Mouse (Mus musculus) intestine, embryonic 16.5 days (tissue): ENCODE data around the gene Aire. TPM values are rescaled to one million over a fixed set of nuclear protein-coding genes. Genes with fewer than 3 reads are reported as not detected.
"Not testable (repeated sequence)": the region's sequence is repeated elsewhere in the genome, so short reads cannot be mapped to it uniquely, and the experiment has no call there.

Source experiments
- ATAC-seq: fragments of 200-750 bp; cut with Nextera tagmentation; 2 replicates; pipeline ENCODE4 v1.8.0; 2017; ENCODE audit warnings: moderate TSS enrichment, moderate library complexity
- H3K27ac ChIP-seq: fragments of 300-500 bp; sonication (generic); 2 replicates; pipeline ENCODE4 v1.5.1; 2014; ENCODE audit warnings: mild to moderate bottlenecking, low read length
- H3K27me3 ChIP-seq: fragments of 300-500 bp; sonication (generic); replicated peaks from 2 replicates; pipeline ENCODE4 v1.6.1; 2014; ENCODE audit warnings: low read length, control low read depth, mixed read lengths; ENCODE audit not compliant: control insufficient read depth, insufficient read depth
- H3K36me3 ChIP-seq: fragments of 300-500 bp; sonication (generic); 2 replicates; pipeline ENCODE4 v1.6.1; 2014; ENCODE audit warnings: low read length, control low read depth; ENCODE audit not compliant: control insufficient read depth, insufficient read depth
- H3K4me1 ChIP-seq: fragments of 300-500 bp; sonication (generic); 2 replicates; pipeline ENCODE4 v1.6.1; 2014; ENCODE audit warnings: low read length, control low read depth, mixed read lengths; ENCODE audit not compliant: control insufficient read depth, insufficient read depth
- H3K4me2 ChIP-seq: fragments of 300-500 bp; sonication (generic); 2 replicates; pipeline ENCODE4 v1.6.1; 2014; ENCODE audit warnings: low read depth, low read length, control low read depth
- H3K4me3 ChIP-seq: fragments of 300-500 bp; sonication (generic); 2 replicates; pipeline ENCODE4 v1.5.1; 2014; ENCODE audit warnings: mild to moderate bottlenecking, low read length
- H3K9ac ChIP-seq: fragments of 300-500 bp; sonication (generic); 2 replicates; pipeline ENCODE4 v1.6.1; 2014; ENCODE audit warnings: low read depth, low read length
- H3K9me3 ChIP-seq: fragments of 300-500 bp; sonication (generic); 2 replicates; pipeline ENCODE4 v1.6.1; 2016; ENCODE audit warnings: low read length, control low read depth; ENCODE audit not compliant: control insufficient read depth
- WGBS: fragments of 180-500 bp; shearing (Covaris S2); extraction: QIAGEN DNeasy Blood & Tissue Kit; methylation state at CpG from one replicate; pipeline ENCODE4 v1.1.7; 2014; 5-methylcytosine and 5-hydroxymethylcytosine counted together
- polyA plus RNA-seq: library from polyadenylated mRNA; unstranded; fragments of >200 nt; fragmentation: Nextera tagmentation; extraction: Ambion mirVana; gene quantifications from 2 replicates; pipeline ENCODE4 v1.2.1, GENCODE M21; 2015

The Aire gene
- polyA plus RNA-seq, 1 experiment from 2014 or later = 0.20 TPM

GRCm38 (mm10) chr10:78012661-78013495, 30.5 kb downstream of the Aire start:
- Histone ChIP-seq H3K9me3 (no peaks in the 10 kb centered on the region), H3K9ac (no peak overlapping the region), H3K4me1 (peaks cover 7% of the 10 kb centered on the region), H3K4me2 (no peak overlapping the region), H3K27ac (no peak overlapping the region), H3K4me3 (no peak overlapping the region), H3K27me3 (no peaks in the 10 kb centered on the region), H3K36me3 (no peaks in the 10 kb centered on the region)
- 94% methylated on average over 18 of the region's 18 CpGs for WGBS
- no peak for ATAC-seq

DNA sequence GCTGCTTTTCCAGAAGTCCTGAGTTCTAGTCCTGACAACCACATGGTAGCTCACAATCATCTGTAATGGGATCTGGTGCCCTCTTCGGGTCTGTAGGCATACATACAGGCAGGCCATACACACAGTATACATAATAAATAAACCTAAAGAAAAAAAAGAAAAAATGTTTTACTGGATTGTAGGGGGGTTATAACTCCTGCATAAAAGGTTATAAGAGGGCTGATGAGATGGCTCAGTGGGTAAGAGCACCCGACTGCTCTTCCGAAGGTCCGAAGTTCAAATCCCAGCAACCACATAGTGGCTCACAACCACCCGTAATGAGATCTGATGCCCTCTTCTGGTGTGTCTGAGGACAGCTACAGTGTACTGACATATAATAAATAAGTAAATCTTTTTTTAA, 32.3 kb downstream of the Aire start:
- H3K27me3 ChIP-seq, H3K9me3 ChIP-seq, H3K4me3 ChIP-seq, H3K36me3 ChIP-seq, H3K4me2 ChIP-seq, ATAC-seq, H3K9ac ChIP-seq, H3K27ac ChIP-seq: not testable (repeated sequence)
- WGBS = 94% methylated on average over 5 of the region's 5 CpGs
- H3K4me1 ChIP-seq = peaks cover 22% of the 10 kb centered on the region

- Histone ChIP-seq H3K9ac (peak overlapping the region; percentile 61; the same call in 1 of the 2 replicates), H3K36me3 (no peaks in the 10 kb centered on the region), H3K4me3 (peak overlapping the region; percentile 22), H3K27ac (no peak overlapping the region), H3K4me1 (peaks cover 28% of the 10 kb centered on the region), H3K4me2 (peak overlapping the region; percentile 82), H3K27me3 (no peaks in the 10 kb centered on the region), H3K9me3 (no peaks in the 10 kb centered on the region)
- no peak for ATAC-seq
- 13% methylated on average over 10 of the region's 10 CpGs for WGBS
Measured at GRCm38 (mm10) chr10:78010335-78010734, 33.1 kb downstream of the Aire start.

DNA sequence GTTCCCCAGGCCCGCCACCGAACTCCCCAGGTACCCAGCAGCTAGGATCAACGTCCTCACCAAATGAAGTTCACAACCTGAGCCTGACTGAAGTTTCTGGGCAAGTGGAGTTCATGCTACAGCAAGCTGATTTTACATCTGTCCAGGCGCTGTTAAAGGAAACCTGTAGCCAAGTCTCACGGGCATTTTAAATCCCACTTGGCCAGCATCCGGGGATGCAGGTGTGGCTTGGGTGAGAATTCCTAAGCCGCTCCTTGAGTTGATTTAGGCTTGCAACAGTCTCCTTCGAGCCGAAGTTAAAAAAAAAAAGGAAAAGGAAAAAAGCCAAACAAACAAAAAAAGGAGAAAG, 33.5 kb downstream of the Aire start, which contains the start of gene Pfkl:
Gene Pfkl, minus strand, starts transcription at position 139 of the 349 bp plus-strand sequence.
- Histone ChIP-seq H3K27ac (peak within 1 kb of the TSS; percentile 97), H3K9me3 (no peaks in the 10 kb centered on the region), H3K4me3 (peak within 1 kb of the TSS; percentile 69), H3K27me3 (no peaks in the 10 kb centered on the region), H3K36me3 (no peaks in the 10 kb centered on the region), H3K9ac (peak within 1 kb of the TSS; percentile 84), H3K4me1 (peaks cover 33% of the 10 kb centered on the region), H3K4me2 (peak within 1 kb of the TSS; percentile 82)
- WGBS = 1% methylated on average over 9 of the region's 9 CpGs
- peak; percentile 10 for ATAC-seq

GRCm38 (mm10) chr10:78009184-78009944, 34.0 kb downstream of the Aire start:
- under 1% methylated on average over 59 of the region's 59 CpGs for WGBS

GRCm38 (mm10) chr10:78008169-78008568, 35.2 kb downstream of the Aire start:
- 69% methylated on average over 3 of the region's 3 CpGs for WGBS
- Histone ChIP-seq H3K36me3 (no peaks in the 10 kb centered on the region; the same call in 1 of the 2 replicates), H3K9me3 (no peaks in the 10 kb centered on the region), H3K4me2 (peak overlapping the region; percentile 82), H3K27ac (peak overlapping the region; percentile 97), H3K4me3 (peak overlapping the region; percentile 69), H3K4me1 (peaks cover 38% of the 10 kb centered on the region), H3K9ac (peak overlapping the region; percentile 84), H3K27me3 (no peaks in the 10 kb centered on the region)
- no peak for ATAC-seq

More at GRCm38 (mm10) chr10:78009184-78009944, 34.0 kb downstream of the Aire start:
- peak overlapping the region; percentile 69 for H3K4me3 ChIP-seq
- H3K27ac ChIP-seq = peak overlapping the region; percentile 97
- no peaks in the 10 kb centered on the region for H3K27me3 ChIP-seq
- no peaks in the 10 kb centered on the region for H3K9me3 ChIP-seq
- peak; percentile 95 for ATAC-seq
- H3K4me2 ChIP-seq = peak overlapping the region; percentile 82
- H3K9ac ChIP-seq = peak overlapping the region; percentile 84
- H3K36me3 ChIP-seq = no peaks in the 10 kb centered on the region; the same call in 1 of the 2 replicates
- H3K4me1 ChIP-seq = peaks cover 36% of the 10 kb centered on the region

- ATAC-seq = no peak
- Histone ChIP-seq H3K4me1 (peaks cover 38% of the 10 kb centered on the region), H3K27ac (peak overlapping the region; percentile 97), H3K9me3 (no peaks in the 10 kb centered on the region), H3K36me3 (peaks cover 4% of the 10 kb centered on the region), H3K4me3 (peak overlapping the region; percentile 69), H3K9ac (peak overlapping the region; percentile 84), H3K27me3 (no peaks in the 10 kb centered on the region), H3K4me2 (peak overlapping the region; percentile 82)
- 27% methylated on average over 7 of the region's 7 CpGs for WGBS
Measured at GRCm38 (mm10) chr10:78007203-78007602, 36.2 kb downstream of the Aire start.

GRCm38 (mm10) chr10:78005791-78006438, 37.5 kb downstream of the Aire start:
- WGBS = 71% methylated on average over 4 of the region's 4 CpGs
- Histone ChIP-seq H3K36me3 (peaks cover 12% of the 10 kb centered on the region), H3K27ac (peak overlapping the region; percentile 97), H3K4me3 (peak overlapping the region; percentile 69; the same call in 1 of the 2 replicates), H3K9me3 (no peaks in the 10 kb centered on the region), H3K4me2 (peak overlapping the region; percentile 82), H3K9ac (peak overlapping the region; percentile 51), H3K4me1 (peaks cover 38% of the 10 kb centered on the region), H3K27me3 (no peaks in the 10 kb centered on the region)
- no peak for ATAC-seq
